Mouse (Mus musculus) liver, adult 2 months (tissue): ENCODE data around the gene Col5a1. TPM values are rescaled to one million over a fixed set of nuclear protein-coding genes. Genes with fewer than 3 reads are reported as not detected.

Experiments used
- DNase-seq: peaks from one replicate; pipeline ENCODE4 v3.0.0-alpha.2; 2011; ENCODE audit warnings: low read depth, low spot score; ENCODE audit errors: extremely low read depth
- H3K27ac ChIP-seq: fragments of 200-500 bp; replicated peaks from 2 replicates; pipeline ENCODE4 v1.5.1; 2012; ENCODE audit warnings: low read depth, mild to moderate bottlenecking, control low read depth, inconsistent platforms, low read length; ENCODE audit not compliant: insufficient read depth
- H3K27me3 ChIP-seq: fragments of 200-500 bp; 2 replicates; pipeline ENCODE4 v1.6.1; 2012; ENCODE audit warnings: mild to moderate bottlenecking, moderate library complexity, low read length, inconsistent platforms; ENCODE audit not compliant: control insufficient read depth, insufficient read depth
- H3K36me3 ChIP-seq: fragments of 200-500 bp; 2 replicates; pipeline ENCODE4 v1.6.1; 2012; ENCODE audit warnings: low read length, inconsistent platforms; ENCODE audit not compliant: control insufficient read depth, insufficient read depth
- H3K4me1 ChIP-seq: fragments of 200-500 bp; 2 replicates; pipeline ENCODE4 v1.6.1; 2011; ENCODE audit warnings: low read length; ENCODE audit not compliant: control insufficient read depth, insufficient read depth
- H3K4me3 ChIP-seq: fragments of 200-500 bp; 2 replicates; pipeline ENCODE4 v1.5.1; 2011; ENCODE audit warnings: low read depth, mild to moderate bottlenecking, control low read depth, low read length, moderate library complexity; ENCODE audit not compliant: insufficient read depth
- H3K79me2 ChIP-seq: fragments of 200-500 bp; 2 replicates; pipeline ENCODE4 v1.6.1; 2012; ENCODE audit warnings: inconsistent platforms, mild to moderate bottlenecking, low read length, moderate library complexity; ENCODE audit not compliant: control insufficient read depth, insufficient read depth
- H3K9ac ChIP-seq: fragments of 200-500 bp; 2 replicates; pipeline ENCODE4 v1.6.1; 2012; ENCODE audit warnings: low read depth, mild to moderate bottlenecking, control low read depth, inconsistent platforms, low read length
- CTCF ChIP-seq: fragments of 200-500 bp; IDR thresholded peaks from 2 replicates; pipeline ENCODE4 v1.5.1; 2011; ENCODE audit warnings: low read depth, low read length, control low read depth
- POLR2A ChIP-seq: fragments of 200-500 bp; IDR thresholded peaks from 2 replicates; pipeline ENCODE4 v1.6.1; 2011; ENCODE audit warnings: low read length, control low read depth; ENCODE audit not compliant: insufficient read depth; ENCODE audit errors: extremely low read depth
- WGBS: fragments of 180-500 bp; shearing (Covaris S2); methylation state at CpG from one replicate; pipeline ENCODE4 v1.1.7; 2018; 5-methylcytosine and 5-hydroxymethylcytosine counted together
- polyA plus RNA-seq: library from polyadenylated mRNA; depleted of rRNA; stranded (reverse); fragments of >200 nt; gene quantifications from 2 replicates; pipeline ENCODE4 v1.2.3, GENCODE M21; 2012
- total RNA-seq: library from RNA; depleted of rRNA; stranded (reverse); fragments of >200 nt; gene quantifications from 2 replicates; pipeline ENCODE4 v1.2.3, GENCODE M21; 2014

The Col5a1 gene
- total and polyA plus RNA-seq, 2 experiments: 2.0 to 2.1 TPM

GRCm38 (mm10) chr2:27962406-27962805 is 76.2 kb downstream of the Col5a1 start:
- Histone ChIP-seq H3K4me1 (no peaks in the 10 kb centered on the region), H3K9ac (no peak overlapping the region), H3K79me2 (no peaks in the 10 kb centered on the region), H3K4me3 (no peak overlapping the region), H3K27ac (no peak overlapping the region), H3K27me3 (no peaks in the 10 kb centered on the region), H3K36me3 (no peaks in the 10 kb centered on the region)
- TF ChIP-seq POLR2A (no peak), CTCF (no peak)
- 69% methylated on average over 3 of the region's 3 CpGs for WGBS
- DNase-seq: no peak

DNA sequence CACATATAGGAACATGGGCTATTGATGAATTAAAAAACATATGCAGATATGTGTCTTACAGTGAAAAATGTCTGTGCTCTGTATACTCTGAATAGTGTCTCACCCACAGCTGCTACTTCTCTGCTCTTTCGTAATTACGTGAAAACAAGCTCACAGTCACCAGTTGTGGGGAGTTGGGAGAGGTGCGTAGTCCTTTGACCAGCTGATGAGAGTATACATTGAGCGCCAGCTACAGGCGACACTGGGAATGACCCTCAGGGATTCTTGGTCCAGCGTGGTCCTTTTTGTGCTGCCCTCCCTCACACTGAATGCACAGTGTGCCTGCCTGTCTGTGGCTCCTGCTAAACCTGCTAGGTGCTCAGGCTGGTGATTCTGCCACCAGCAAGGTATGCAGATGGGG is 82.9 kb downstream of the Col5a1 start:
- no peaks in the 10 kb centered on the region for H3K79me2 ChIP-seq
- H3K36me3 ChIP-seq: no peaks in the 10 kb centered on the region
- WGBS: 15% methylated on average over 6 of the region's 6 CpGs
- H3K4me3 ChIP-seq: no peak overlapping the region
- H3K4me1 ChIP-seq: no peaks in the 10 kb centered on the region
- peak; percentile 66 for TF ChIP-seq CTCF
- TF ChIP-seq POLR2A: no peak
- DNase-seq: no peak
- H3K27me3 ChIP-seq: no peaks in the 10 kb centered on the region
- no peak overlapping the region for H3K27ac ChIP-seq
- H3K9ac ChIP-seq: no peak overlapping the region

GRCm38 (mm10) chr2:27973840-27974239 is 87.6 kb downstream of the Col5a1 start:
- Histone ChIP-seq H3K4me1 (no peaks in the 10 kb centered on the region), H3K79me2 (no peaks in the 10 kb centered on the region), H3K27ac (no peak overlapping the region), H3K9ac (no peak overlapping the region), H3K36me3 (no peaks in the 10 kb centered on the region), H3K4me3 (no peak overlapping the region), H3K27me3 (no peaks in the 10 kb centered on the region)
- no peak for TF ChIP-seq POLR2A
- TF ChIP-seq CTCF: peak; percentile 83
- peak; percentile 13 for DNase-seq
- 48% methylated on average over 3 of the region's 3 CpGs for WGBS

DNA sequence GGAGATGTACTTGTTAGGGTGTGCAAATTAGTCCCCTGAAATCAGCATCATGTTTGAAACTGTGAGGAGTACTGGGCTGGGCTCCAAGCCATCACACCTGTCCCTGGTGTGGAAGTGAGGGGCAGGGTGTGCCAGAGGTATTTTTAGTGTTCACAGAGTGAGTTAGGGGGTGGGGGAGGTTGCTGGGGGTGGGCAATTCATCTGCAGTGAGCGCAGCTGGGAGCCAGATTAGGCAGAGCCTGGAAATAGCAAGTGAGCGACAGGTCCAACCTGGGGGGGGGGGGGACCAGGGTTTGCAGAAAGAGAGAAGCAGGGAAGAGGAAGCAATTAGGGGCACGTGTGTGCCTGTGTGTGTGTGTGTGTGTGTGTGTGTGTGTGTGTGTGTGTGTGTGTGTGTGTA is 89.6 kb downstream of the Col5a1 start:
- H3K36me3 ChIP-seq: no peaks in the 10 kb centered on the region
- TF ChIP-seq POLR2A: no peak
- no peak for TF ChIP-seq CTCF
- no peaks in the 10 kb centered on the region for H3K27me3 ChIP-seq
- H3K27ac ChIP-seq: no peak overlapping the region
- H3K79me2 ChIP-seq: no peaks in the 10 kb centered on the region
- H3K4me3 ChIP-seq: no peak overlapping the region
- 60% methylated on average over 3 of the region's 3 CpGs for WGBS
- H3K9ac ChIP-seq: no peak overlapping the region
- no peak for DNase-seq
- H3K4me1 ChIP-seq: no peaks in the 10 kb centered on the region

GRCm38 (mm10) chr2:27976512-27976911 is 90.3 kb downstream of the Col5a1 start:
- H3K27ac ChIP-seq: no peak overlapping the region
- no peaks in the 10 kb centered on the region for H3K27me3 ChIP-seq
- H3K4me3 ChIP-seq: no peak overlapping the region
- 71% methylated on average over 4 of the region's 4 CpGs for WGBS
- H3K4me1 ChIP-seq: no peaks in the 10 kb centered on the region
- H3K79me2 ChIP-seq: no peaks in the 10 kb centered on the region
- H3K36me3 ChIP-seq: no peaks in the 10 kb centered on the region
- no peak overlapping the region for H3K9ac ChIP-seq
- no peak for TF ChIP-seq POLR2A
- TF ChIP-seq CTCF: no peak
- no peak for DNase-seq

- no peak overlapping the region for H3K27ac ChIP-seq
- no peaks in the 10 kb centered on the region for H3K36me3 ChIP-seq
- no peak for DNase-seq
- H3K4me1 ChIP-seq: no peaks in the 10 kb centered on the region
- 90% methylated on average over 2 of the region's 2 CpGs for WGBS
- H3K79me2 ChIP-seq: no peaks in the 10 kb centered on the region
- no peak overlapping the region for H3K4me3 ChIP-seq
- no peak overlapping the region for H3K9ac ChIP-seq
- H3K27me3 ChIP-seq: no peaks in the 10 kb centered on the region
- TF ChIP-seq POLR2A: no peak
- no peak for TF ChIP-seq CTCF
These were observed 94.8 kb downstream of the Col5a1 start for GRCm38 (mm10) chr2:27981066-27981465.
